9 mouse cellular contexts compared by ENCODE assay signal in genomic region chr2:130246912-130247311, GRCm38 (mm10). TPM values are rescaled to one million over a fixed set of nuclear protein-coding genes. Genes with fewer than 3 reads are reported as not detected.
A peak's percentile ranks its signal among the peaks of the same experiment; 100 is the strongest.
DNase-seq lines count a peak whose midpoint lies in the region; ATAC-seq lines count a peak whose summit lies in the region.
"Had no signal": no experiment of that assay in that cellular context is flagged by ENCODE, and none has a peak within 500 bp of the region (broad histone marks: within the 10 kb centered on the region; RNA-seq: fewer than 3 reads in every experiment).

No protein-coding gene starts in this region.

- DNase-seq in heart, adult 18-20 months, result peak; percentile 11 to 43
- DNase-seq in heart, adult 11 months, result no peak
- peak; percentile 24 for DNase-seq in neural tube, embryonic 10.5 days (ENCODE audit: extremely low spot score, low spot score)
- DNase-seq in c-Kit-positive CD71-negative TER-119-negative erythroid progenitor cells, embryonic 14.5 days (ENCODE audit: low read depth), result peak; percentile 54
- DNase-seq in induced T-regulatory cell, adult 2 months (ENCODE audit: low read depth), result peak; percentile 57
- DNase-seq in naive thymus-derived CD4-positive, alpha-beta T cell, adult 2 months (ENCODE audit: low read depth), result peak; percentile 37

- H3K4me2 ChIP-seq in neural tube, embryonic 15.5 days, result no peak overlapping the region
- no peak overlapping the region for H3K4me2 ChIP-seq in forebrain, embryonic 15.5 days (replicated peaks)
- H3K4me2 ChIP-seq: limb, embryonic 12.5 days had no signal

- H3K4me1 ChIP-seq in neural tube, embryonic 15.5 days, result no peaks in the 10 kb centered on the region
- H3K4me1 ChIP-seq in forebrain, embryonic 15.5 days, result no peaks in the 10 kb centered on the region
- H3K4me1 ChIP-seq: limb, embryonic 12.5 days had no signal

- ATAC-seq in neural tube, embryonic 15.5 days (ENCODE audit: low FRiP score), result no peak
- ATAC-seq in forebrain, embryonic 15.5 days (replicated peaks), result no peak

- WGBS in neural tube, embryonic 15.5 days, result 47% methylated on average over 9 of the region's 9 CpGs
- 45% methylated on average over 9 of the region's 9 CpGs for WGBS in forebrain, embryonic 15.5 days

- H3K27ac ChIP-seq in neural tube, embryonic 15.5 days (replicated peaks), result no peak overlapping the region
- no peak overlapping the region for H3K27ac ChIP-seq in forebrain, embryonic 15.5 days (replicated peaks)
- H3K27ac ChIP-seq: limb, embryonic 12.5 days had no signal

- no peak overlapping the region for H3K4me3 ChIP-seq in neural tube, embryonic 15.5 days (replicated peaks)
- no peak overlapping the region for H3K4me3 ChIP-seq in forebrain, embryonic 15.5 days
- H3K4me3 ChIP-seq: limb, embryonic 12.5 days had no signal

- no peak overlapping the region for H3K9ac ChIP-seq in neural tube, embryonic 15.5 days (replicated peaks)
- H3K9ac ChIP-seq in forebrain, embryonic 15.5 days (replicated peaks), result no peak overlapping the region
- H3K9ac ChIP-seq: limb, embryonic 12.5 days had no signal

- H3K36me3 ChIP-seq in neural tube, embryonic 15.5 days, result no peaks in the 10 kb centered on the region
- no peaks in the 10 kb centered on the region for H3K36me3 ChIP-seq in forebrain, embryonic 15.5 days
- H3K36me3 ChIP-seq: limb, embryonic 12.5 days had no signal

- H3K27me3 ChIP-seq in neural tube, embryonic 15.5 days (replicated peaks), result no peaks in the 10 kb centered on the region
- no peaks in the 10 kb centered on the region for H3K27me3 ChIP-seq in forebrain, embryonic 15.5 days
- H3K27me3 ChIP-seq: limb, embryonic 12.5 days had no signal

- no peaks in the 10 kb centered on the region for H3K9me3 ChIP-seq in neural tube, embryonic 15.5 days (replicated peaks)
- H3K9me3 ChIP-seq in forebrain, embryonic 15.5 days, result no peaks in the 10 kb centered on the region
- H3K9me3 ChIP-seq: limb, embryonic 12.5 days had no signal

RNA-seq across cellular contexts. Expression of gene Nop56, which starts 27.3 kb away (rescaled TPM):
- total RNA-seq in heart, adult 18-20 months (2021), result 10 to 100 TPM; 29.0 to 40.2 TPM
- 275 and 293 TPM in 2 replicates for polyA plus RNA-seq in neural tube, embryonic 15.5 days (2015; fragmentation: Nextera tagmentation; extraction: Ambion mirVana)
- 239 and 271 TPM in 2 replicates for polyA plus RNA-seq in forebrain, embryonic 15.5 days (2015; fragmentation: Nextera tagmentation; extraction: Ambion mirVana)

RNA-seq across cellular contexts. Expression of gene Idh3b, which starts 37.4 kb away (rescaled TPM):
- 100 to 1,000 TPM; 811 to 856 TPM for total RNA-seq in heart, adult 18-20 months (2021)
- 193 and 199 TPM in 2 replicates for polyA plus RNA-seq in neural tube, embryonic 15.5 days (2015; fragmentation: Nextera tagmentation; extraction: Ambion mirVana)
- polyA plus RNA-seq in forebrain, embryonic 15.5 days (2015; fragmentation: Nextera tagmentation; extraction: Ambion mirVana), result 165 TPM in 2 replicates

RNA-seq across cellular contexts. Expression of gene Ebf4, which starts 48.1 kb away (rescaled TPM):
- total RNA-seq in heart, adult 18-20 months (2021), result under 1 TPM; 0.30 to 0.44 TPM
- 4.7 and 7.8 TPM in 2 replicates for polyA plus RNA-seq in neural tube, embryonic 15.5 days (2015; fragmentation: Nextera tagmentation; extraction: Ambion mirVana)
- 3.8 and 4.0 TPM in 2 replicates for polyA plus RNA-seq in forebrain, embryonic 15.5 days (2015; fragmentation: Nextera tagmentation; extraction: Ambion mirVana)

RNA-seq across cellular contexts. Expression of gene Tmc2, which starts 51.9 kb away (rescaled TPM):
- total RNA-seq in heart, adult 18-20 months (2021), result not detected
- not detected in 2 replicates for polyA plus RNA-seq in neural tube, embryonic 15.5 days (2015; fragmentation: Nextera tagmentation; extraction: Ambion mirVana)
- polyA plus RNA-seq in forebrain, embryonic 15.5 days (2015; fragmentation: Nextera tagmentation; extraction: Ambion mirVana), result not detected in 2 replicates
- polyA plus RNA-seq: limb, embryonic 12.5 days had no signal
